Mouse (Mus musculus): Measurements from ENCODE around the gene Nfya. TPM values are rescaled to one million over a fixed set of nuclear protein-coding genes. Genes with fewer than 3 reads are reported as not detected.

Nfya gene
- 30.3 and 30.5 TPM in 2 replicates for polyA plus RNA-seq (2014; fragmentation: Nextera tagmentation; extraction: Ambion mirVana)

- H3K4me1 ChIP-seq (ENCODE audit: insufficient read depth) = peaks cover 12% of the 10 kb centered on the region
- H3K27me3 ChIP-seq (ENCODE audit: insufficient read depth, low read length) = no peaks in the 10 kb centered on the region
- no peak for TF ChIP-seq CTCF (IDR thresholded peaks at IDR 0.05; ENCODE audit: low read depth)
- peak within 1 kb of the TSS; percentile 92 for H3K4me3 ChIP-seq (ENCODE audit: low read depth, low read length)
- H3K36me3 ChIP-seq (ENCODE audit: insufficient read depth) = peaks cover 25% of the 10 kb centered on the region
- no peaks in the 10 kb centered on the region for H3K9me3 ChIP-seq (ENCODE audit: low read depth, low read length)
- peak within 1 kb of the TSS; percentile 100 for H3K9ac ChIP-seq
- under 1% methylated on average over 84 of the region's 84 CpGs for WGBS
- peak; percentile 100 for DNase-seq
- peak within 1 kb of the TSS; percentile 88 for H3K4me2 ChIP-seq
- peak; percentile 97 for ATAC-seq (ENCODE audit: insufficient read depth)
- H3K27ac ChIP-seq (ENCODE audit: low read depth) = peak within 1 kb of the TSS; percentile 100
Observed at GRCm38 (mm10) chr17:48409380-48410298, at the start of gene Nfya, which contains the start of gene Oard1. TSS of gene Nfya (minus strand) at chr17:48409906. TSS of gene Oard1 (plus strand) at chr17:48410014.

- H3K36me3 ChIP-seq (ENCODE audit: insufficient read depth) = no peaks in the 10 kb centered on the region
Observed at GRCm38 (mm10) chr17:48457971-48458653, 48.4 kb upstream of the Nfya start.

GRCm38 (mm10) chr17:48455955-48456354 is 46.2 kb upstream of the Nfya start:
- H3K27ac ChIP-seq (ENCODE audit: low read depth) = no peak overlapping the region
- H3K36me3 ChIP-seq (ENCODE audit: insufficient read depth) = no peaks in the 10 kb centered on the region
- no peaks in the 10 kb centered on the region for H3K9me3 ChIP-seq (ENCODE audit: low read depth, low read length)
- WGBS = 90% methylated on average over 2 of the region's 2 CpGs
- H3K4me1 ChIP-seq (ENCODE audit: insufficient read depth) = no peaks in the 10 kb centered on the region
- no peak for TF ChIP-seq CTCF (IDR thresholded peaks at IDR 0.05; ENCODE audit: low read depth)
- H3K27me3 ChIP-seq (ENCODE audit: insufficient read depth, low read length) = no peaks in the 10 kb centered on the region
- ATAC-seq (ENCODE audit: insufficient read depth) (no peak), DNase-seq (no peak)
- no peak overlapping the region for H3K4me3 ChIP-seq (ENCODE audit: low read depth, low read length)
- H3K9ac ChIP-seq = no peak overlapping the region
- no peak overlapping the region for H3K4me2 ChIP-seq

More at GRCm38 (mm10) chr17:48457971-48458653, 48.4 kb upstream of the Nfya start:
- H3K27ac ChIP-seq (ENCODE audit: low read depth) = no peak overlapping the region
- no peak overlapping the region for H3K4me3 ChIP-seq (ENCODE audit: low read depth, low read length)
- H3K27me3 ChIP-seq (ENCODE audit: insufficient read depth, low read length) = no peaks in the 10 kb centered on the region
- no peak for DNase-seq
- no peak overlapping the region for H3K4me2 ChIP-seq
- no peaks in the 10 kb centered on the region for H3K4me1 ChIP-seq (ENCODE audit: insufficient read depth)
- no peak for ATAC-seq (ENCODE audit: insufficient read depth)
- H3K9me3 ChIP-seq (ENCODE audit: low read depth, low read length) = no peaks in the 10 kb centered on the region
- no peak overlapping the region for H3K9ac ChIP-seq
- no peak for TF ChIP-seq CTCF (IDR thresholded peaks at IDR 0.05; ENCODE audit: low read depth)
- 49% methylated on average over 13 of the region's 13 CpGs for WGBS

- DNase-seq (no peak), ATAC-seq (ENCODE audit: insufficient read depth) (no peak)
- 0 out of 2 replicates have a peak within 1 kb of the TSS, but pooled peaks have one; percentile 3 for H3K4me3 ChIP-seq (ENCODE audit: low read depth, low read length)
- 55% methylated on average over 11 of the region's 11 CpGs for WGBS
- H3K27me3 ChIP-seq (ENCODE audit: insufficient read depth, low read length) = no peaks in the 10 kb centered on the region
- 0 out of 2 replicates have a peak within 1 kb of the TSS, but pooled peaks have one; percentile 12 for H3K27ac ChIP-seq (ENCODE audit: low read depth)
- no peaks in the 10 kb centered on the region for H3K36me3 ChIP-seq (ENCODE audit: insufficient read depth)
- no peak within 1 kb of the TSS; the same call in 1 of the 2 replicates for H3K9ac ChIP-seq
- H3K4me2 ChIP-seq = peak within 1 kb of the TSS; percentile 38
- H3K9me3 ChIP-seq (ENCODE audit: low read depth, low read length) = no peaks in the 10 kb centered on the region
- H3K4me1 ChIP-seq (ENCODE audit: insufficient read depth) = no peaks in the 10 kb centered on the region
- TF ChIP-seq CTCF (IDR thresholded peaks at IDR 0.05; ENCODE audit: low read depth) = no peak
Observed at GRCm38 (mm10) chr17:48454688-48455087, 45.0 kb upstream of the Nfya start, which contains the start of gene Unc5cl. TSS of gene Unc5cl (plus strand) at chr17:48454901.

GRCm38 (mm10) chr17:48454190-48454589 is 44.5 kb upstream of the Nfya start:
- Histone ChIP-seq H3K4me2 (peak overlapping the region; percentile 38; the same call in 1 of the 2 replicates), H3K27me3 (ENCODE audit: insufficient read depth, low read length) (no peaks in the 10 kb centered on the region), H3K9ac (no peak overlapping the region; the same call in 1 of the 2 replicates), H3K36me3 (ENCODE audit: insufficient read depth) (no peaks in the 10 kb centered on the region), H3K4me3 (ENCODE audit: low read depth, low read length) (0 out of 2 replicates have a peak overlapping the region, but pooled peaks have one; percentile 3), H3K27ac (ENCODE audit: low read depth) (0 out of 2 replicates have a peak overlapping the region, but pooled peaks have one; percentile 12), H3K9me3 (ENCODE audit: low read depth, low read length) (no peaks in the 10 kb centered on the region), H3K4me1 (ENCODE audit: insufficient read depth) (no peaks in the 10 kb centered on the region)
- WGBS = 42% methylated on average over 7 of the region's 7 CpGs
- ATAC-seq (ENCODE audit: insufficient read depth) (no peak), DNase-seq (no peak)
- no peak for TF ChIP-seq CTCF (IDR thresholded peaks at IDR 0.05; ENCODE audit: low read depth)

GRCm38 (mm10) chr17:48453489-48453888 is 43.8 kb upstream of the Nfya start:
- H3K9ac ChIP-seq = no peak overlapping the region
- no peak overlapping the region for H3K27ac ChIP-seq (ENCODE audit: low read depth)
- no peaks in the 10 kb centered on the region for H3K36me3 ChIP-seq (ENCODE audit: insufficient read depth)
- 70% methylated on average over 7 of the region's 7 CpGs for WGBS
- no peaks in the 10 kb centered on the region for H3K9me3 ChIP-seq (ENCODE audit: low read depth, low read length)
- H3K4me3 ChIP-seq (ENCODE audit: low read depth, low read length) = no peak overlapping the region
- no peaks in the 10 kb centered on the region for H3K4me1 ChIP-seq (ENCODE audit: insufficient read depth)
- H3K4me2 ChIP-seq = no peak overlapping the region
- ATAC-seq (ENCODE audit: insufficient read depth) (no peak), DNase-seq (no peak)
- TF ChIP-seq CTCF (IDR thresholded peaks at IDR 0.05; ENCODE audit: low read depth) = no peak
- H3K27me3 ChIP-seq (ENCODE audit: insufficient read depth, low read length) = no peaks in the 10 kb centered on the region
